Mouse (Mus musculus) MEL (cell line): ENCODE data around the gene Itih3. TPM values are rescaled to one million over a fixed set of nuclear protein-coding genes. Genes with fewer than 3 reads are reported as not detected.

Source experiments
- DNase-seq: peaks from one replicate; pipeline ENCODE4 v3.0.0; 2011; ENCODE audit warnings: low read depth, low spot score
- H3K27ac ChIP-seq: 2 replicates; pipeline ENCODE4 v1.5.1; 2012; ENCODE audit warnings: low read depth, mild to moderate bottlenecking, control low read depth, low read length, moderate library complexity; ENCODE audit not compliant: control insufficient read depth
- H3K27me3 ChIP-seq, 2 experiments: fragments of 150-350 bp in 1 of 2; sonication (generic) in 1 of 2; 2 replicates each; pipeline ENCODE4 v1.6.1; 2012; ENCODE audit warnings: low read length in 2 of 2, mild to moderate bottlenecking in 2 of 2, improper control_type of control experiment in 1 of 2, moderate library complexity in 1 of 2; ENCODE audit not compliant: insufficient read depth in 2 of 2, control insufficient read depth in 1 of 2
- H3K36me3 ChIP-seq, 2 experiments: 2 replicates each; pipeline ENCODE4 v1.6.1; 2012 to 2014; ENCODE audit warnings: low read length in 2 of 2, improper control_type of control experiment in 1 of 2, inconsistent platforms in 1 of 2, mild to moderate bottlenecking in 1 of 2; ENCODE audit not compliant: insufficient read depth in 2 of 2, control insufficient read depth in 1 of 2
- H3K4me1 ChIP-seq, 2 experiments: fragments of 150-350 bp in 1 of 2; sonication (generic) in 1 of 2; 2 replicates each; pipeline ENCODE4 v1.6.1; 2012; ENCODE audit warnings: low read length in 2 of 2, improper control_type of control experiment in 1 of 2, mild to moderate bottlenecking in 1 of 2; ENCODE audit not compliant: insufficient read depth in 2 of 2, control insufficient read depth in 1 of 2
- H3K4me3 ChIP-seq, 2 experiments: fragments of 150-350 bp in 1 of 2; sonication (generic) in 1 of 2; 2 replicates each; pipeline ENCODE4 v1.5.1; 2012; ENCODE audit warnings: low read depth in 2 of 2, low read length in 2 of 2, mild to moderate bottlenecking in 2 of 2, moderate library complexity in 2 of 2, control low read depth in 1 of 2, improper control_type of control experiment in 1 of 2; ENCODE audit not compliant: control insufficient read depth in 1 of 2, insufficient read depth in 1 of 2
- H3K79me2 ChIP-seq: 2 replicates; pipeline ENCODE4 v1.6.1; 2012; ENCODE audit warnings: mild to moderate bottlenecking, low read length, moderate library complexity; ENCODE audit not compliant: control insufficient read depth, poor library complexity, insufficient read depth
- H3K9ac ChIP-seq: 2 replicates; pipeline ENCODE4 v1.6.1; 2012; ENCODE audit warnings: low read depth, mild to moderate bottlenecking, control low read depth, low read length, moderate library complexity; ENCODE audit not compliant: control insufficient read depth, poor library complexity, severe bottlenecking
- H3K9me3 ChIP-seq: fragments of 150-350 bp; sonication (generic); replicated peaks from 2 replicates; pipeline ENCODE4 v1.6.1; 2012; ENCODE audit warnings: mild to moderate bottlenecking, low read length, improper control_type of control experiment, moderate library complexity; ENCODE audit not compliant: insufficient read depth
- BHLHE40 ChIP-seq: IDR thresholded peaks from 2 replicates; pipeline ENCODE4 v1.6.1; 2012; ENCODE audit warnings: low read depth, mild to moderate bottlenecking, inconsistent platforms, low read length, improper control_type of control experiment, borderline replicate concordance
- CHD1 ChIP-seq: IDR thresholded peaks from 2 replicates; pipeline ENCODE4 v1.6.1; 2012; ENCODE audit warnings: low read depth, mild to moderate bottlenecking, inconsistent platforms, low read length, improper control_type of control experiment
- CHD2 ChIP-seq: IDR thresholded peaks from 2 replicates; pipeline ENCODE4 v1.6.1; 2011; ENCODE audit warnings: low read length, improper control_type of control experiment
- CTCF ChIP-seq, 3 experiments: IDR thresholded peaks in 2 of 3; conservative IDR thresholded peaks in 1 of 3; 2 replicates each; pipeline ENCODE4 v1.5.1; 2011 to 2012; ENCODE audit warnings: low read length in 3 of 3, low read depth in 2 of 3, mild to moderate bottlenecking in 2 of 3, improper control_type of control experiment in 1 of 3, inconsistent platforms in 1 of 3, mixed read lengths in 1 of 3, moderate library complexity in 1 of 3; ENCODE audit not compliant: control insufficient read depth in 1 of 3, insufficient read depth in 1 of 3, poor library complexity in 1 of 3, severe bottlenecking in 1 of 3
- E2F4 ChIP-seq: IDR thresholded peaks from 2 replicates; pipeline ENCODE4 v1.6.1; 2011; ENCODE audit warnings: low read depth, low read length, improper control_type of control experiment, borderline replicate concordance
- ELF1 ChIP-seq: IDR thresholded peaks from 2 replicates; pipeline ENCODE4 v1.6.1; 2014; ENCODE audit warnings: low read depth, mild to moderate bottlenecking, inconsistent platforms, low read length, improper control_type of control experiment, moderate library complexity
- EP300 ChIP-seq, 2 experiments: IDR thresholded peaks; 2 replicates each; pipeline ENCODE4 v1.6.1; 2011; ENCODE audit warnings: improper control_type of control experiment in 2 of 2, low read length in 2 of 2, low read depth in 1 of 2, mild to moderate bottlenecking in 1 of 2
- ETS1 ChIP-seq: IDR thresholded peaks from 2 replicates; pipeline ENCODE4 v1.6.1; 2012; ENCODE audit warnings: low read depth, mild to moderate bottlenecking, inconsistent platforms, low read length, improper control_type of control experiment, moderate library complexity
- GABPA ChIP-seq: IDR thresholded peaks from 2 replicates; pipeline ENCODE4 v1.6.1; 2012; ENCODE audit warnings: low read depth, mild to moderate bottlenecking, inconsistent platforms, low read length, improper control_type of control experiment, moderate library complexity
- GATA1 ChIP-seq: IDR thresholded peaks from 2 replicates; pipeline ENCODE4 v1.6.1; 2011; ENCODE audit warnings: low read depth, low read length, improper control_type of control experiment
- HCFC1 ChIP-seq: IDR thresholded peaks from 2 replicates; pipeline ENCODE4 v1.6.1; 2012; ENCODE audit warnings: low read depth, mild to moderate bottlenecking, inconsistent platforms, low read length, improper control_type of control experiment, moderate library complexity
- JUND ChIP-seq: IDR thresholded peaks from 2 replicates; pipeline ENCODE4 v1.6.1; 2011; ENCODE audit warnings: low read depth, mild to moderate bottlenecking, improper control_type of control experiment, low read length
- KAT2A ChIP-seq: conservative IDR thresholded peaks from 2 replicates; pipeline ENCODE4 v1.6.1; 2012; ENCODE audit warnings: low read depth, low read length, improper control_type of control experiment, inconsistent platforms
- MAFK ChIP-seq: IDR thresholded peaks from 2 replicates; pipeline ENCODE4 v1.6.1; 2011; ENCODE audit warnings: low read depth, mild to moderate bottlenecking, low read length, improper control_type of control experiment, borderline replicate concordance
- MAX ChIP-seq: IDR thresholded peaks from 2 replicates; pipeline ENCODE4 v1.6.1; 2011; ENCODE audit warnings: low read length, improper control_type of control experiment
- MAZ ChIP-seq: IDR thresholded peaks from 2 replicates; pipeline ENCODE4 v1.6.1; 2012; ENCODE audit warnings: low read depth, mild to moderate bottlenecking, inconsistent platforms, low read length, improper control_type of control experiment
- MEF2A ChIP-seq: IDR thresholded peaks from 2 replicates; pipeline ENCODE4 v1.6.1; 2014; ENCODE audit warnings: low read depth, mild to moderate bottlenecking, inconsistent platforms, low read length, improper control_type of control experiment; ENCODE audit not compliant: poor library complexity, insufficient replicate concordance, severe bottlenecking; ENCODE audit errors: extremely low read depth
- MXI1 ChIP-seq: IDR thresholded peaks from 2 replicates; pipeline ENCODE4 v1.6.1; 2011; ENCODE audit warnings: mild to moderate bottlenecking, low read depth, low read length, improper control_type of control experiment
- MYB ChIP-seq: IDR thresholded peaks from 2 replicates; pipeline ENCODE4 v1.6.1; 2011; ENCODE audit warnings: mild to moderate bottlenecking, low read depth, low read length, improper control_type of control experiment
- MYC ChIP-seq: IDR thresholded peaks from 2 replicates; pipeline ENCODE4 v1.6.1; 2011; ENCODE audit warnings: low read depth, mild to moderate bottlenecking, low read length, improper control_type of control experiment, moderate library complexity
- NRF1 ChIP-seq: IDR thresholded peaks from 2 replicates; pipeline ENCODE4 v1.6.1; 2014; ENCODE audit warnings: low read depth, mild to moderate bottlenecking, inconsistent platforms, low read length, improper control_type of control experiment, moderate library complexity; ENCODE audit not compliant: poor library complexity, insufficient read depth, severe bottlenecking
- POLR2A ChIP-seq, 2 experiments: IDR thresholded peaks; 2 replicates each; pipeline ENCODE4 v1.6.1; 2011 to 2012; ENCODE audit warnings: low read length in 2 of 2, mild to moderate bottlenecking in 2 of 2, control low read depth in 1 of 2, improper control_type of control experiment in 1 of 2, low read depth in 1 of 2, moderate library complexity in 1 of 2; ENCODE audit not compliant: control insufficient read depth in 1 of 2, insufficient read depth in 1 of 2, poor library complexity in 1 of 2
- POLR2AphosphoS2 ChIP-seq: IDR thresholded peaks from 2 replicates; pipeline ENCODE4 v1.6.1; 2011; ENCODE audit warnings: low read length, improper control_type of control experiment
- POLR2AphosphoS5 ChIP-seq: IDR thresholded peaks from 2 replicates; pipeline ENCODE4 v1.6.1; 2012; ENCODE audit warnings: low read depth, borderline replicate concordance, mild to moderate bottlenecking, inconsistent platforms, low read length, moderate library complexity, mixed read lengths
- RAD21 ChIP-seq: IDR thresholded peaks from 2 replicates; pipeline ENCODE4 v1.6.1; 2011; ENCODE audit warnings: mild to moderate bottlenecking, low read depth, low read length, improper control_type of control experiment
- RCOR1 ChIP-seq: IDR thresholded peaks from 2 replicates; pipeline ENCODE4 v1.6.1; 2012; ENCODE audit warnings: low read depth, mild to moderate bottlenecking, inconsistent platforms, low read length, improper control_type of control experiment
- SIN3A ChIP-seq: IDR thresholded peaks from 2 replicates; pipeline ENCODE4 v1.6.1; 2012; ENCODE audit warnings: low read length, improper control_type of control experiment, inconsistent platforms
- SMC3 ChIP-seq: IDR thresholded peaks from 2 replicates; pipeline ENCODE4 v1.6.1; 2011; ENCODE audit warnings: low read depth, low read length, improper control_type of control experiment
- TAL1 ChIP-seq: IDR thresholded peaks from 2 replicates; pipeline ENCODE4 v1.6.1; 2012; ENCODE audit warnings: mild to moderate bottlenecking, inconsistent platforms, low read length, moderate library complexity, mixed read lengths
- TBP ChIP-seq: IDR thresholded peaks from 2 replicates; pipeline ENCODE4 v1.8.0; 2011; ENCODE audit warnings: low read depth, low read length, improper control_type of control experiment
- TCF12 ChIP-seq: IDR thresholded peaks from 2 replicates; pipeline ENCODE4 v1.6.1; 2014; ENCODE audit warnings: low read depth, mild to moderate bottlenecking, inconsistent platforms, low read length, improper control_type of control experiment, moderate library complexity
- UBTF ChIP-seq: IDR thresholded peaks from 2 replicates; pipeline ENCODE4 v1.6.1; 2012; ENCODE audit warnings: low read depth, mild to moderate bottlenecking, inconsistent platforms, low read length, improper control_type of control experiment, moderate library complexity, borderline replicate concordance; ENCODE audit not compliant: insufficient read depth
- USF1 ChIP-seq: IDR thresholded peaks from 2 replicates; pipeline ENCODE4 v1.6.1; 2014; ENCODE audit warnings: low read depth, mild to moderate bottlenecking, inconsistent platforms, low read length, improper control_type of control experiment, moderate library complexity
- USF2 ChIP-seq, 2 experiments: IDR thresholded peaks; 2 replicates each; pipeline ENCODE4 v1.6.1; 2011 to 2012; ENCODE audit warnings: improper control_type of control experiment in 2 of 2, low read length in 2 of 2, borderline replicate concordance in 1 of 2, inconsistent platforms in 1 of 2, low read depth in 1 of 2, mild to moderate bottlenecking in 1 of 2; ENCODE audit not compliant: insufficient read depth in 1 of 2
- ZC3H11A ChIP-seq: IDR thresholded peaks from 2 replicates; pipeline ENCODE4 v1.6.1; 2012; ENCODE audit warnings: low read depth, mild to moderate bottlenecking, inconsistent platforms, low read length, improper control_type of control experiment
- ZKSCAN1 ChIP-seq: IDR thresholded peaks from 2 replicates; pipeline ENCODE4 v1.6.1; 2012; ENCODE audit warnings: low read depth, mild to moderate bottlenecking, inconsistent platforms, low read length, improper control_type of control experiment, moderate library complexity
- ZMIZ1 ChIP-seq: IDR thresholded peaks from 2 replicates; pipeline ENCODE4 v1.6.1; 2012; ENCODE audit warnings: low read depth, mild to moderate bottlenecking, inconsistent platforms, low read length, improper control_type of control experiment, moderate library complexity
- ZNF384 ChIP-seq: IDR thresholded peaks from 2 replicates; pipeline ENCODE4 v1.6.1; 2012; ENCODE audit warnings: low read depth, mild to moderate bottlenecking, inconsistent platforms, low read length, improper control_type of control experiment
- polyA plus RNA-seq, 2 experiments: library from polyadenylated mRNA; stranded (reverse) in 1 of 2; unstranded in 1 of 2; fragments of >175 nt in 1 of 2; fragments of >200 nt in 1 of 2; gene quantifications; 2 replicates each; pipeline versions ENCODE4 v1.2.1 to v1.2.4; 2012; ENCODE audit warnings: low replicate concordance in 2 of 2, low read depth in 1 of 2; ENCODE audit not compliant: insufficient read length in 2 of 2, insufficient read depth in 1 of 2, missing spikeins in 1 of 2
- total RNA-seq: library from RNA; depleted of rRNA; stranded (reverse); fragments of 300-350 nt; gene quantifications from 2 replicates; pipeline ENCODE4 v1.2.3, GENCODE M21; 2012

The Itih3 gene
- total and polyA plus RNA-seq, 3 experiments = not detected

DNA sequence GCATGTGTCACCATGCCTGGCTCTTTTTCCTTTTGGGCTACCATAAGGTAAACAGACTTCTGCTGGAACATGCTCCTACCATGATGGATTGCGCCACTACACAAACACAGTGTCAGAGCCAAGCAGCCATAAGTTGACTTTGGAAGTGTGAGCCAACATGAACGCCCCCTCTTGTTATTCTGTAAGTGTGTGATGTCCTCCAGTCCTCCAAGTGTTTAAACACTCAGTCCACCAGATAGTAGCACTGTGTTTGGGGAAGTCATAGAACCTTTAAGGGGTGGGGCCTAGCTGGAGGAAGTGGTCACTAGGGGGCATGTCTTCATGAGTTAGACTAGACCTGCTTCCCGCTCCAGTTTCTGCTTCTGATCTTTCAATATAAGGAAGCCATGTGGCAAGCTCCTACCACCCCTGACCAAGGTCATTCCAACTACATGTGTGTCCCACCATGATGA is 15.7 kb downstream of the Itih3 start:
- DNase-seq = peak; percentile 89
- no peaks in the 10 kb centered on the region for H3K9me3 ChIP-seq
- peak overlapping the region; percentile 37; the same call in 1 of the 2 replicates for H3K9ac ChIP-seq
- no peak overlapping the region; a peak in 1 of 4 replicates for H3K4me3 ChIP-seq
- H3K27ac ChIP-seq = peak overlapping the region; percentile 34
- no peaks in the 10 kb centered on the region for H3K27me3 ChIP-seq
- H3K4me1 ChIP-seq = peaks cover 3 to 21% of the 10 kb centered on the region in 2 experiments
- no peaks in the 10 kb centered on the region for H3K79me2 ChIP-seq
- peaks cover 0 to 9% of the 10 kb centered on the region in 2 experiments; a peak in 2 of 4 replicates for H3K36me3 ChIP-seq
- TF ChIP-seq USF2 (IDR thresholded peaks at IDR 0.05; ENCODE audit: borderline replicate concordance in 1 of 2, insufficient read depth in 1 of 2, low read depth in 1 of 2, low read length in 2 of 2) (no peak), USF1 (no peak), POLR2AphosphoS2 (no peak), POLR2A (IDR thresholded peaks at IDR 0.05; ENCODE audit: control insufficient read depth in 1 of 2, insufficient read depth in 1 of 2, low read depth in 1 of 2, low read length in 2 of 2, poor library complexity in 1 of 2) (peak in 1 of 2 experiments; percentile 79; a peak in 2 of 4 replicates), E2F4 (no peak), MAZ (no peak), ZMIZ1 (no peak), TAL1 (no peak), ZKSCAN1 (no peak), POLR2AphosphoS5 (no peak), SMC3 (no peak), CHD2 (no peak), SIN3A (no peak), HCFC1 (0 out of 2 replicates have a peak, but pooled peaks have one; percentile 19), TBP (peak; percentile 80), ELF1 (peak; percentile 61; the same call in 1 of the 2 replicates), ZNF384 (no peak), CTCF (IDR thresholded peaks at IDR 0.05 in 2 of 3, conservative IDR thresholded peaks at IDR 0.05 in 1 of 3; ENCODE audit: control insufficient read depth in 1 of 3, insufficient read depth in 1 of 3, low read depth in 2 of 3, low read length in 3 of 3, poor library complexity in 1 of 3, severe bottlenecking in 1 of 3) (no peak), GABPA (no peak), CHD1 (no peak), MAFK (no peak), MEF2A (no peak), JUND (no peak), RAD21 (no peak), MYC (peak; percentile 69; the same call in 1 of the 2 replicates), TCF12 (no peak), MAX (peak; percentile 36; the same call in 1 of the 2 replicates), ETS1 (no peak), RCOR1 (no peak), NRF1 (no peak), KAT2A (no peak), MYB (no peak), UBTF (no peak), BHLHE40 (no peak), EP300 (IDR thresholded peaks at IDR 0.05; ENCODE audit: low read depth in 1 of 2, low read length in 2 of 2) (no peak), MXI1 (no peak), GATA1 (no peak), ZC3H11A (no peak)
